ENCODE assay signal across 16 mouse cellular contexts in the genomic region with DNA sequence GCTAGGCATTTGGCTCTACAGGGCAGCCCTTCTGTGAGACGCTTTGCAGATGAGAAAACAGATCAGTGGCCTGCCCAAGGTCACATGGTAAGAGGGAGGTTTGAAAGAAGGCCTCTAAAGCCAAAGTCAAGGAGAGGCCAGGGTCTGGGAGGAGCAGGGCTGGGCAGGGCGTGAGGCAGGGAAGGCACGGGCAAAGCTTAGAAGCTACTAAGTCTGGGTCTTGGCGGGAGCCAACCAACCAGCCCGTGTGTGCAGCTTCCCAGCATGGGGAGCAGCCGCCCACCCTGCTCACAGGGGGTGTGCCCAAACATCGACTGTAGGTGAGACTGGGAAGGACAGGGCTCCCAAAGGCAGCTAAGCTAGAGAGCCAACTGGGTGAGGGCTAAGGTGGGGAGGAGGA.
DNase-seq lines count a peak whose midpoint lies in the region; ATAC-seq and TF ChIP-seq lines count a peak whose summit lies in the region.
"Had no signal": no experiment of that assay in that cellular context is flagged by ENCODE, and none has a peak within 500 bp of the region (broad histone marks: within the 10 kb centered on the region; RNA-seq: fewer than 3 reads in every experiment).

No protein-coding gene starts in this region.

- no peak overlapping the region for H3K4me3 ChIP-seq in kidney, embryonic 14.5 days (ENCODE audit: low read length)
- H3K4me3 ChIP-seq in ES-E14 (ENCODE audit: insufficient read depth in 1 of 2, low read depth in 1 of 2, low read length in 2 of 2, poor library complexity in 1 of 2, severe bottlenecking in 1 of 2), result no peak overlapping the region
- no peak overlapping the region for H3K4me3 ChIP-seq in embryonic facial prominence, embryonic 10.5 days
- H3K4me3 ChIP-seq in stomach, embryonic 15.5 days (replicated peaks), result no peak overlapping the region
- H3K4me3 ChIP-seq: layer of hippocampus, adult 2 months; limb, embryonic 13.5 days had no signal

- peaks cover 39% of the 10 kb centered on the region for H3K4me1 ChIP-seq in kidney, embryonic 14.5 days (ENCODE audit: control insufficient read depth, insufficient read depth, low read length)
- peaks cover 17 to 21% of the 10 kb centered on the region in 2 experiments; a peak in 3 of 4 replicates for H3K4me1 ChIP-seq in ES-E14 (ENCODE audit: control insufficient read depth in 2 of 2, insufficient read depth in 2 of 2, low read length in 2 of 2, poor library complexity in 1 of 2)
- H3K4me1 ChIP-seq in embryonic facial prominence, embryonic 10.5 days, result peaks cover 68% of the 10 kb centered on the region
- peaks cover 22% of the 10 kb centered on the region for H3K4me1 ChIP-seq in stomach, embryonic 15.5 days

- no peak for DNase-seq in kidney, adult 9 months
- no peak for DNase-seq in ES-E14 (ENCODE audit: low read depth, low spot score)
- no peak for DNase-seq in embryonic facial prominence, embryonic 10.5 days (ENCODE audit: low spot score)
- DNase-seq in lung, postnatal 10 days, result no peak
- no peak for DNase-seq in cerebellum, postnatal 10 days
- DNase-seq: cerebellum, adult 18-20 months; embryo, embryonic 11 days; forebrain, postnatal 0 days; heart, adult 18-20 months; midbrain, embryonic 14.5 days; thymus, postnatal 25 days had no signal

- 40% methylated on average over 7 of the region's 7 CpGs for WGBS in kidney, embryonic 14.5 days
- 67% methylated on average over 7 of the region's 7 CpGs for WGBS in embryonic facial prominence, embryonic 10.5 days
- WGBS in stomach, embryonic 15.5 days, result 47% methylated on average over 7 of the region's 7 CpGs

- in situ Hi-C loops in ES-E14 (cut with MboI; ENCODE audit: low sequenced_read_pairs in 2 of 2, unreplicated experiment in 2 of 2), result no loop called here

- H3K9me3 ChIP-seq in kidney, embryonic 14.5 days (ENCODE audit: control insufficient read depth, low read length), result peaks cover 7% of the 10 kb centered on the region; the same call in 1 of the 2 replicates
- no peaks in the 10 kb centered on the region for H3K9me3 ChIP-seq in ES-E14 (ENCODE audit: control insufficient read depth, insufficient read depth, low read depth, low read length)
- peaks cover 9% of the 10 kb centered on the region; the same call in 1 of the 2 replicates for H3K9me3 ChIP-seq in embryonic facial prominence, embryonic 10.5 days
- no peaks in the 10 kb centered on the region for H3K9me3 ChIP-seq in stomach, embryonic 15.5 days

- no peak overlapping the region for H3K4me2 ChIP-seq in kidney, embryonic 14.5 days (replicated peaks; ENCODE audit: low read depth, low read length)
- H3K4me2 ChIP-seq in stomach, embryonic 15.5 days, result no peak overlapping the region
- H3K4me2 ChIP-seq: limb, embryonic 13.5 days had no signal

- H3K27ac ChIP-seq in kidney, embryonic 14.5 days (ENCODE audit: low read depth, low read length), result no peak overlapping the region
- peak overlapping the region; percentile 50; the same call in 1 of the 2 replicates for H3K27ac ChIP-seq in ES-E14 (ENCODE audit: insufficient read depth, low read depth, low read length, poor library complexity, severe bottlenecking)
- H3K27ac ChIP-seq in embryonic facial prominence, embryonic 10.5 days (replicated peaks), result peak overlapping the region; percentile 68
- H3K27ac ChIP-seq in stomach, embryonic 15.5 days, result no peak overlapping the region
- H3K27ac ChIP-seq: layer of hippocampus, adult 2 months; limb, embryonic 13.5 days had no signal

- H3K27me3 ChIP-seq in kidney, embryonic 14.5 days (ENCODE audit: control insufficient read depth, insufficient read depth, low read length), result no peaks in the 10 kb centered on the region
- no peaks in the 10 kb centered on the region for H3K27me3 ChIP-seq in embryonic facial prominence, embryonic 10.5 days (replicated peaks; ENCODE audit: low read depth, poor library complexity, severe bottlenecking)
- no peaks in the 10 kb centered on the region for H3K27me3 ChIP-seq in stomach, embryonic 15.5 days (replicated peaks)

- peak overlapping the region; percentile 37; the same call in 1 of the 2 replicates for H3K9ac ChIP-seq in kidney, embryonic 14.5 days (ENCODE audit: low read depth, low read length)
- H3K9ac ChIP-seq in ES-E14 (ENCODE audit: insufficient read depth, low read depth, low read length, poor library complexity, severe bottlenecking), result no peak overlapping the region
- no peak overlapping the region for H3K9ac ChIP-seq in stomach, embryonic 15.5 days
- H3K9ac ChIP-seq: forebrain, postnatal 0 days; limb, embryonic 13.5 days had no signal

- H3K36me3 ChIP-seq in kidney, embryonic 14.5 days (ENCODE audit: control insufficient read depth, insufficient read depth, low read length), result no peaks in the 10 kb centered on the region
- no peaks in the 10 kb centered on the region for H3K36me3 ChIP-seq in ES-E14 (ENCODE audit: control insufficient read depth, insufficient read depth, low read length, poor library complexity, severe bottlenecking)
- H3K36me3 ChIP-seq in embryonic facial prominence, embryonic 10.5 days (replicated peaks), result peaks cover 39% of the 10 kb centered on the region
- no peaks in the 10 kb centered on the region; the same call in 1 of the 2 replicates for H3K36me3 ChIP-seq in stomach, embryonic 15.5 days

- ATAC-seq in kidney, embryonic 14.5 days (ENCODE audit: low FRiP score, low TSS enrichment), result no peak
- peak; percentile 61; the same call in 1 of the 2 replicates for ATAC-seq in stomach, embryonic 15.5 days (ENCODE audit: insufficient read depth, low FRiP score, low read depth)
- ATAC-seq: forebrain, postnatal 0 days; hindbrain, embryonic 16.5 days had no signal

TF ChIP-seq in ES-E14, 5 proteins besides CTCF, POLR2A, EP300 and RAD21:
- TF ChIP-seq MAFK (IDR thresholded peaks at IDR 0.05; ENCODE audit: insufficient read depth, low read depth, low read length) (no peak), ZC3H11A (IDR thresholded peaks at IDR 0.05; ENCODE audit: borderline replicate concordance, low read depth, low read length) (no peak), CHD2 (IDR thresholded peaks at IDR 0.05; ENCODE audit: low read depth, low read length) (no peak), HCFC1 (IDR thresholded peaks at IDR 0.05; ENCODE audit: borderline replicate concordance, insufficient read depth, low read length) (no peak), ZNF384 (IDR thresholded peaks at IDR 0.05; ENCODE audit: low read depth, low read length) (no peak)

Comparison
In these comparisons a context has a peak if more than half of its experiments do, and no peak if none do; other contexts are left out.
1. H3K27ac ChIP-seq: peak in ES-E14 (single experiment) and embryonic facial prominence, embryonic 10.5 days (single experiment); none in kidney, embryonic 14.5 days (single experiment) and stomach, embryonic 15.5 days (single experiment).